Mouse (Mus musculus) brown adipose tissue, adult 24 weeks (tissue): ENCODE data around the gene Gpc1. TPM values are rescaled to one million over a fixed set of nuclear protein-coding genes. Genes with fewer than 3 reads are reported as not detected.
A peak's percentile ranks its signal among the peaks of the same experiment; 100 is the strongest.

Source experiments
- H3K27ac ChIP-seq: fragments of 200-500 bp; replicated peaks from 2 replicates; pipeline ENCODE4 v1.5.1; 2012; ENCODE audit warnings: low read depth, mild to moderate bottlenecking, low read length
- H3K4me1 ChIP-seq: fragments of 200-500 bp; 2 replicates; pipeline ENCODE4 v1.6.1; 2012; ENCODE audit warnings: low read length, mixed read lengths; ENCODE audit not compliant: control insufficient read depth, insufficient read depth, insufficient read length
- H3K4me3 ChIP-seq: fragments of 200-500 bp; 2 replicates; pipeline ENCODE4 v1.5.1; 2012; ENCODE audit warnings: low read depth, mild to moderate bottlenecking, low read length, moderate library complexity; ENCODE audit not compliant: insufficient read depth
- polyA plus RNA-seq: library from polyadenylated mRNA; stranded (reverse); fragments of >200 nt; gene quantifications from 2 replicates; pipeline ENCODE4 v1.2.4, GENCODE M21; 2012; ENCODE audit not compliant: missing spikeins, insufficient read depth, insufficient read length

Gene Gpc1
- polyA plus RNA-seq, 1 experiment, result 5.5 TPM

DNA sequence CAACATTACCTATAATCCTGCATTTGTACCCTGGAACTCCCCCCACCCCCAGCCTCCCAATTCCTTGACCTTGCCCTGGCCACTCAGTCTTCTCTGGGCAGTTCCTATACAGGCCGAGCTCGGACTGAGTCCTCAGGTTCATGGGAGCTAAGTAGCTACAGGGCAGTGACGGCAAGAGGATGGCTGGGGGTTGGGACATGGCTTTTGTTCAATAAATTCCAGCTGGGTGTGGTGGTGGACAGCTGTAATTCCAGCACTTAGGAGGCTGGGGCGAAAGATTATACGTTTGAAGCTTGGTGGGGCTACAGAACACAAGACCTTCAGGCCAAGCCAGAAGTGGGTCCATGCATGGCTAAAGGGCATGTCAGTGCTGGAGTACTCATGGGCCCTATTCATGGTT, 48.7 kb downstream of the Gpc1 start:
- H3K4me3 ChIP-seq, result no peak overlapping the region
- no peaks in the 10 kb centered on the region for H3K4me1 ChIP-seq

DNA sequence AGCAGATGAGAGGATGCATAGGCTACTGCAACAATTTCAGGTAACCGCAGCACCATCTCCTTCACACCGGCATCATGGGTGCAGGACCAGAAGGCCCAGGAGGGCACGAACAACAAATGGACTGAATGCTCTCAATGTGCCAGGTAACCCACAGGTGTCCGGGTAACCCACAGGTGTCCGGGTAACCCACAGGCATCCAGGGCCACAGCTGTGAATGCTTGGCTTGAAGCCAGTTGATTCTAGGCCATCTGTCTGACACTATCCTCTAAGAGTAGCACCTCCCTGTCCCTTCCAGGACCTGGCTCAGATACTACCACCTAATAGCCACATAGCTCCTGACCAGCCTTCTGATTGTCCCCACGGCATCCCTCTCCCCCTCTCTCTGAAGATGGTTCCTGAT, 50.5 kb downstream of the Gpc1 start:
- H3K27ac ChIP-seq, result no peak overlapping the region
- H3K4me1 ChIP-seq, result no peaks in the 10 kb centered on the region
- no peak overlapping the region for H3K4me3 ChIP-seq

More for the DNA sequence above, 48.7 kb downstream of the Gpc1 start:
- H3K27ac ChIP-seq, result no peak overlapping the region

DNA sequence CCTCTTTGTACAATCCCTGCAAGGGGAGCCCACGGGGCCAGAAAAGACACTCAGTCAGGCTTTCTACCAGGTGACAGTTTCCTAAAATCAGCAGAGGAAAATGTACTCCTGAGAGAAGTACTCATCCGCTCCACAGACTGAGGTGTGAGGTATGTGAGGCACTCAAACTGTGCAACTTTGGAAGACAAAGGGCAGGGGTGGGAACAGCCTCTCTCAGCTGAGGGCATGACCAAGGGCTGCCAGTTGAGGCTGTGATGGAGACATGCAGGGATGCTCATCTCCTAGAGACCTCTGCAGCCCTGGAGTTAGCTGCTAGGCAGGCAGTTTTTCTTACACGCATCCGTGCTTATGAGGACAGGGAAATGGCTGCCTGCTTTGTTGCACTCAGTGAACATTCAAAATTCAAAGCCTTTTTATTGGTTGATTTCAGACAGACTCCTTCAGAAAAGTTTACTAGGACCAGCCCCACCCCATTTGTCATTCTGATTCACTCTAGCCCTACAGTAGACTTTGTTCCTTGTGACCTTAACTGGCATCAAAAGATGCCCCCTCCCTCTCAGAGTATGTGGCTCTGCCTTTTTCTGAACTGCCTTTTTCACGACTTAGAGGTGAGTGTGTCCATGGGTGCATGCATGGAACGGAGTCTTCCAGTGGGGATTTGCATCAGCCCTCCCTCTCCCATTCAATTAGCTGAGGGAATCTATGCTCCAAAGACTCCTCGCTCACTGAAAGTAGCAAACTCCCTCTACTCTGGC, 57.6 kb downstream of the Gpc1 start:
- Histone ChIP-seq H3K27ac (no peak overlapping the region), H3K4me1 (no peaks in the 10 kb centered on the region), H3K4me3 (no peak overlapping the region)

GRCm38 (mm10) chr1:92892791-92893190, 61.3 kb downstream of the Gpc1 start:
- H3K4me1 ChIP-seq, result no peaks in the 10 kb centered on the region
- no peak overlapping the region for H3K4me3 ChIP-seq
- no peak overlapping the region for H3K27ac ChIP-seq

DNA sequence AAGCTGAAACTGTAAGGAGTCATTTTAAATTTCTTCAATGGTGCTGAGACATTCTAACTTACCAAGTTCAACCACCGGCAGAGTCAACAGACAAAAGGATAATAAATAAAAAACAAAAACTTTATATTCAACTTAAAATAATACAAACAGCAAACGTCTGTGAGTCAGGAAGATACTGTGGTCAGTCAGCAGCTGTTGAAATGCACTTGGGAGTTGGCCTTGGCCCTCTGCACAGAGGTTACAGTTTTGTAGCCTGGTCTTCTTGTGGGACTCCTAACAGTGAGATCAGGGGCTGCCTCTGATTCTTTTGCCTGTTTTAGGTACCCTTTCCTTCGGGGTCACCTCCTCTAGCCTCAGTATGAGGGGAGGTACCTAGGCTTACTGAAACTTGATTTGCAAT, 62.5 kb downstream of the Gpc1 start:
- H3K27ac ChIP-seq, result no peak overlapping the region

DNA sequence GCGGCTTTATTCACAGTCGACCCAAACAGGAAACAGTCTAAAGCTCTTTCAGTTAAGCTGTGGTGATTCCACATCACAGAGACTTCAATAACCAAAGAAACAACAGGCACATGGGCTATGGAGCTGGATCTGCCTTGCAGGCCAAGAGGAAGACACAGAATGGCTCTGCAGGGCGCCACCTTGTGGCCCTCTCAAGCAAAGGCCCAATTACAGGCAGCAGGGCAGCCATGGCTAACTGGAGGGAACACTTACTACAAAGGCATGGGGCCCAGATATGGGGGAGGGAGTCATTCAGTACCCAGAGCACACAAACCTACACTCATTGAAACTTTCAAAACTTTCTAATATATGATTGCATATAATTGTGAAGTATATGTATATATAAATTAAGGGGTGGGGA, 63.6 kb downstream of the Gpc1 start:
- Histone ChIP-seq H3K27ac (no peak overlapping the region), H3K4me3 (no peak overlapping the region), H3K4me1 (no peaks in the 10 kb centered on the region)

More for the DNA sequence above, 62.5 kb downstream of the Gpc1 start:
- H3K4me3 ChIP-seq, result no peak overlapping the region
- H3K4me1 ChIP-seq, result no peaks in the 10 kb centered on the region

DNA sequence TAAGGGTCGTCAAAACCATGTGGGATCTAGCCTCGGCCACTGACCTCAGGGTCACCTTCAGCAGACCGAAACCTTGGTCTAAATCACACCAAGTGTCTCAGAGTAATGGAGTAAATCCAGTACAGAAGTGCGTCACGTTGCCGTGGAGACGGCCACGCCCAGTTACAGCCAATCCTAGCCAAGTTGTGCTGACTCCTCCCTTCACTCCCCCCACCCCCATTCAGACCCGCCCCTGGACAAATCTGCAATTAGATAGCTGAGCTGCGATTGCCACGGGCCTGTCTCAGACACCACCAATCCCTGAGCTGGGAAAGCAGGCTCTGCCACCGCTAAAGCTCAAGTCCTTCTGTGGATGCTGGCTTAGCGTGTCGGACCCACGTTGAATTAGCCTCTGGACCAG, 71.3 kb downstream of the Gpc1 start, which contains the start of gene Ankmy1:
Ankmy1 (minus strand) TSS at position 121 of the 400 bp plus-strand sequence.
- peaks cover 3% of the 10 kb centered on the region; the same call in 1 of the 2 replicates for H3K4me1 ChIP-seq
- H3K4me3 ChIP-seq, result no peak within 1 kb of the TSS
- H3K27ac ChIP-seq, result no peak within 1 kb of the TSS

- Histone ChIP-seq H3K4me3 (no peak overlapping the region), H3K4me1 (peaks cover 5% of the 10 kb centered on the region; the same call in 1 of the 2 replicates), H3K27ac (no peak overlapping the region)
Measured at GRCm38 (mm10) chr1:92903627-92904026, 72.2 kb downstream of the Gpc1 start.

DNA sequence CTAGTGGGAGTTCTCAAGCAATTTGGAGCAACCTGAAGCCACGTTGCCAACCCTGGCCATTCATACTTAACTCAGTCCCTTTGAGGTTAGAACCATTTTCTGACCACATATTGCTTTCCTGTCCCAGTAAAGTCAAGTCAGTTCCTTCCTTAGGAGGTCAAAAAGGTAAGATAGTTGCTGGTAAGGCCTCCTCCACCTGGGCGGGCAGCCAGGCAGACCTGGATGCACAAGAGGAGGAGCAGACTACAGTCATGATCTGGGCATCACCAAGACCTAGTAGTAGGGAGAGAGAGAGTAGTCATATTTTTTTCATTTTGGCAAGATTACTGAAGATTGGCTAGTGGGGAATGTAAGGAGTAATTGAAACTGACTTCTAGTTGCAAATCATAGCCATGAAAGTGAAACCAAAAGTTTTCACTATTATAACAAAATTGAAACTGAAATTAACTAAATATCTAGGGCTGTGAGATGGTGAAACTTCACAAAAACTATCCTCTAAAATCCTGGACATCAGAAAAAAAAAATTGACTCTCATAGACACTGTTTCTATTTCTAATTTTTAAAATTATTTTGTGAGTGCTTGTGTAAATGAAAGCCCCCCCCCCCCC, 74.4 kb downstream of the Gpc1 start:
- Histone ChIP-seq H3K27ac (no peak overlapping the region), H3K4me1 (peaks cover 12% of the 10 kb centered on the region), H3K4me3 (no peak overlapping the region)

GRCm38 (mm10) chr1:92906779-92907631, 75.6 kb downstream of the Gpc1 start, which contains the start of gene Dusp28:
Gene Dusp28 (plus strand): TSS chr1:92906981.
- Histone ChIP-seq H3K27ac (peak within 1 kb of the TSS; percentile 58), H3K4me1 (peaks cover 19% of the 10 kb centered on the region), H3K4me3 (peak within 1 kb of the TSS; percentile 97)

- H3K4me1 ChIP-seq, result peaks cover 21% of the 10 kb centered on the region
- 0 out of 2 replicates have a peak overlapping the region, but pooled peaks have one; percentile 35 for H3K27ac ChIP-seq
- H3K4me3 ChIP-seq, result peak overlapping the region; percentile 97
Measured at GRCm38 (mm10) chr1:92907632-92908360, 76.4 kb downstream of the Gpc1 start.

DNA sequence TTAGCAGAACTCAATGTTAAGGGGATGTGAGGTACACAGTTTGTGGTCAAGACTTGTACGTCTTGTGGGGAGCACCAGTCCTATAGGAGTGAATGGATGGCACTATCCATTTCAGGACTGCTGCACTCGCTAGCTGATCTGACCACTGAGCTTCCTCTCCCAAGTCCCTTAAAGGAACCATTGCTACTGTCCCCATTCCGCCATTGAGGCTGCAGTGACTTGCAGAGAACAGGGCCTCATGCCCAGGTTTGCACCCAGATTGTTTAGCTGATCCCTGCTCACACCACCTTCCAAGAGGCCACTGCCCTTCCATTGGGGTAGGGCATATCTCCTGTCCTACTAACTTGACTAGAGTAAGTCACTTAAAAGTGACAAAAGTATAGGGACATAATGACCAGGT, 77.2 kb downstream of the Gpc1 start:
- H3K4me1 ChIP-seq, result peaks cover 21% of the 10 kb centered on the region
- H3K4me3 ChIP-seq, result no peak overlapping the region
- no peak overlapping the region for H3K27ac ChIP-seq

DNA sequence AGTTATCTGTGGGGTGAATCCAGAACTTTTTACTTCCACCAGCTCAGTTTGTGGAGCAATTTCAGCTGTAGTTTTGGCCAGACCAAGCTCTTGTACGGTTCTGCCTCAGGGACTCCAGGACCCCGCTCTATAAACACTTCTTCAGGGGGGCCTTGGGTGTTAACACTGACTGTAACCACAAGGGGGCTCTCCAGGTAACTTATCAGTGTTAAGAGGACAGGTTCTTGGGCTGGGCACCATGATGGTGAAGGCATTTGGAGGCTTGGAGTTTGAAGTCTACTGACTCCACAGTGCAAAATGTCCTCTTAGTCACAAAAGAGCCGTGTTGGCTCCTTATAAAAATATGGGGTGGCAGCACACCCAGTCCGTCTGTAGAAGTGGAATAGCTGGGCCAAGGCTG, 77.6 kb downstream of the Gpc1 start:
- H3K4me3 ChIP-seq, result no peak overlapping the region
- H3K27ac ChIP-seq, result no peak overlapping the region
- H3K4me1 ChIP-seq, result peaks cover 21% of the 10 kb centered on the region
